Mouse (Mus musculus): ENCODE measurements around the gene 4930415O20Rik. TPM values are rescaled to one million over a fixed set of nuclear protein-coding genes. Genes with fewer than 3 reads are reported as not detected.

4930415O20Rik gene
- polyA plus RNA-seq, 1 experiment from 2014 or later, result not detected

GRCm38 (mm10) chr15:98557186-98557585, 13.6 kb upstream of the 4930415O20Rik start:
- ATAC-seq (ENCODE audit: low read depth) (no peak), DNase-seq (ENCODE audit: low spot score) (no peak)
- Histone ChIP-seq H3K9me3 (ENCODE audit: control insufficient read depth, low read length) (no peaks in the 10 kb centered on the region), H3K4me1 (ENCODE audit: control insufficient read depth, insufficient read depth, low read length) (no peaks in the 10 kb centered on the region), H3K36me3 (ENCODE audit: control insufficient read depth, insufficient read depth, low read length) (peaks cover 78% of the 10 kb centered on the region), H3K4me3 (ENCODE audit: low read depth, low read length) (no peak overlapping the region), H3K27ac (replicated peaks; ENCODE audit: low read depth, low read length) (no peak overlapping the region), H3K4me2 (ENCODE audit: low read depth, low read length) (no peak overlapping the region), H3K9ac (ENCODE audit: low read depth, low read length) (no peak overlapping the region), H3K27me3 (replicated peaks; ENCODE audit: control insufficient read depth, insufficient read depth, low read length) (no peaks in the 10 kb centered on the region)
- 87% methylated on average over 5 of the region's 5 CpGs for WGBS

- ATAC-seq (ENCODE audit: low read depth) (no peak), DNase-seq (ENCODE audit: low spot score) (no peak)
- H3K4me2 ChIP-seq (ENCODE audit: low read depth, low read length), result peak overlapping the region; percentile 90
- peak overlapping the region; percentile 93 for H3K9ac ChIP-seq (ENCODE audit: low read depth, low read length)
- H3K36me3 ChIP-seq (ENCODE audit: control insufficient read depth, insufficient read depth, low read length), result peaks cover 29% of the 10 kb centered on the region
- H3K9me3 ChIP-seq (ENCODE audit: control insufficient read depth, low read length), result no peaks in the 10 kb centered on the region
- peak overlapping the region; percentile 97 for H3K4me3 ChIP-seq (ENCODE audit: low read depth, low read length)
- H3K27ac ChIP-seq (replicated peaks; ENCODE audit: low read depth, low read length), result peak overlapping the region; percentile 98
- no peaks in the 10 kb centered on the region for H3K27me3 ChIP-seq (replicated peaks; ENCODE audit: control insufficient read depth, insufficient read depth, low read length)
- peaks cover 18% of the 10 kb centered on the region for H3K4me1 ChIP-seq (ENCODE audit: control insufficient read depth, insufficient read depth, low read length)
- 2% methylated on average over 15 of the region's 15 CpGs for WGBS
Measured at GRCm38 (mm10) chr15:98566973-98567277, 3.9 kb upstream of the 4930415O20Rik start.

GRCm38 (mm10) chr15:98567278-98568134, 3.3 kb upstream of the 4930415O20Rik start:
- no peaks in the 10 kb centered on the region for H3K9me3 ChIP-seq (ENCODE audit: control insufficient read depth, low read length)
- H3K4me1 ChIP-seq (ENCODE audit: control insufficient read depth, insufficient read depth, low read length), result peaks cover 18% of the 10 kb centered on the region
- H3K9ac ChIP-seq (ENCODE audit: low read depth, low read length), result peak overlapping the region; percentile 93
- peak; percentile 96 for ATAC-seq (ENCODE audit: low read depth)
- peak overlapping the region; percentile 98 for H3K27ac ChIP-seq (replicated peaks; ENCODE audit: low read depth, low read length)
- peaks cover 27% of the 10 kb centered on the region for H3K36me3 ChIP-seq (ENCODE audit: control insufficient read depth, insufficient read depth, low read length)
- under 1% methylated on average over 62 of the region's 88 CpGs for WGBS
- H3K4me2 ChIP-seq (ENCODE audit: low read depth, low read length), result peak overlapping the region; percentile 90
- peak; percentile 99 for DNase-seq (ENCODE audit: low spot score)
- no peaks in the 10 kb centered on the region for H3K27me3 ChIP-seq (replicated peaks; ENCODE audit: control insufficient read depth, insufficient read depth, low read length)
- H3K4me3 ChIP-seq (ENCODE audit: low read depth, low read length), result peak overlapping the region; percentile 97

GRCm38 (mm10) chr15:98568256-98569033, 2.4 kb upstream of the 4930415O20Rik start:
- Histone ChIP-seq H3K9ac (ENCODE audit: low read depth, low read length) (peak overlapping the region; percentile 92), H3K9me3 (ENCODE audit: control insufficient read depth, low read length) (no peaks in the 10 kb centered on the region), H3K27ac (replicated peaks; ENCODE audit: low read depth, low read length) (peak overlapping the region; percentile 96), H3K4me2 (ENCODE audit: low read depth, low read length) (peak overlapping the region; percentile 64), H3K4me1 (ENCODE audit: control insufficient read depth, insufficient read depth, low read length) (peaks cover 18% of the 10 kb centered on the region), H3K27me3 (replicated peaks; ENCODE audit: control insufficient read depth, insufficient read depth, low read length) (no peaks in the 10 kb centered on the region), H3K36me3 (ENCODE audit: control insufficient read depth, insufficient read depth, low read length) (peaks cover 17% of the 10 kb centered on the region), H3K4me3 (ENCODE audit: low read depth, low read length) (peak overlapping the region; percentile 97)
- peak; percentile 14 for DNase-seq (ENCODE audit: low spot score)
- ATAC-seq (ENCODE audit: low read depth), result no peak
- WGBS, result 6% methylated on average over 22 of the region's 22 CpGs

- H3K9ac ChIP-seq (ENCODE audit: low read depth, low read length), result peak overlapping the region; percentile 92
- WGBS, result 62% methylated on average over 7 of the region's 7 CpGs
- peak overlapping the region; percentile 96; the same call in 1 of the 2 replicates for H3K27ac ChIP-seq (replicated peaks; ENCODE audit: low read depth, low read length)
- peaks cover 13% of the 10 kb centered on the region; the same call in 1 of the 2 replicates for H3K36me3 ChIP-seq (ENCODE audit: control insufficient read depth, insufficient read depth, low read length)
- peak overlapping the region; percentile 97 for H3K4me3 ChIP-seq (ENCODE audit: low read depth, low read length)
- H3K27me3 ChIP-seq (replicated peaks; ENCODE audit: control insufficient read depth, insufficient read depth, low read length), result no peaks in the 10 kb centered on the region
- peaks cover 18% of the 10 kb centered on the region for H3K4me1 ChIP-seq (ENCODE audit: control insufficient read depth, insufficient read depth, low read length)
- DNase-seq (ENCODE audit: low spot score) (no peak), ATAC-seq (ENCODE audit: low read depth) (no peak)
- no peaks in the 10 kb centered on the region for H3K9me3 ChIP-seq (ENCODE audit: control insufficient read depth, low read length)
- peak overlapping the region; percentile 64 for H3K4me2 ChIP-seq (ENCODE audit: low read depth, low read length)
Measured at GRCm38 (mm10) chr15:98569216-98569615, 1.6 kb upstream of the 4930415O20Rik start.

- ATAC-seq (ENCODE audit: low read depth) (no peak), DNase-seq (ENCODE audit: low spot score) (no peak)
- Histone ChIP-seq H3K27ac (replicated peaks; ENCODE audit: low read depth, low read length) (no peak overlapping the region), H3K27me3 (replicated peaks; ENCODE audit: control insufficient read depth, insufficient read depth, low read length) (no peaks in the 10 kb centered on the region), H3K9ac (ENCODE audit: low read depth, low read length) (0 out of 2 replicates have a peak overlapping the region, but pooled peaks have one; percentile 14), H3K9me3 (ENCODE audit: control insufficient read depth, low read length) (no peaks in the 10 kb centered on the region), H3K36me3 (ENCODE audit: control insufficient read depth, insufficient read depth, low read length) (0 out of 2 replicates have a peak, but pooled peaks cover 8% of the 10 kb centered on the region), H3K4me1 (ENCODE audit: control insufficient read depth, insufficient read depth, low read length) (peaks cover 18% of the 10 kb centered on the region), H3K4me3 (ENCODE audit: low read depth, low read length) (no peak overlapping the region), H3K4me2 (ENCODE audit: low read depth, low read length) (no peak overlapping the region)
- WGBS, result 85% methylated on average over 4 of the region's 4 CpGs
Measured at GRCm38 (mm10) chr15:98569795-98570365, 924 bp upstream of the 4930415O20Rik start.

GRCm38 (mm10) chr15:98573293-98573692, 2.5 kb downstream of the 4930415O20Rik start:
- Histone ChIP-seq H3K27me3 (replicated peaks; ENCODE audit: control insufficient read depth, insufficient read depth, low read length) (no peaks in the 10 kb centered on the region), H3K4me2 (ENCODE audit: low read depth, low read length) (no peak overlapping the region), H3K4me1 (ENCODE audit: control insufficient read depth, insufficient read depth, low read length) (peaks cover 5% of the 10 kb centered on the region), H3K9me3 (ENCODE audit: control insufficient read depth, low read length) (no peaks in the 10 kb centered on the region), H3K9ac (ENCODE audit: low read depth, low read length) (no peak overlapping the region), H3K36me3 (ENCODE audit: control insufficient read depth, insufficient read depth, low read length) (no peaks in the 10 kb centered on the region), H3K27ac (replicated peaks; ENCODE audit: low read depth, low read length) (no peak overlapping the region), H3K4me3 (ENCODE audit: low read depth, low read length) (no peak overlapping the region)
- DNase-seq (ENCODE audit: low spot score) (no peak), ATAC-seq (ENCODE audit: low read depth) (no peak)
- WGBS, result 75% methylated on average over 4 of the region's 4 CpGs

GRCm38 (mm10) chr15:98579310-98579709, 8.5 kb downstream of the 4930415O20Rik start:
- no peaks in the 10 kb centered on the region for H3K27me3 ChIP-seq (replicated peaks; ENCODE audit: control insufficient read depth, insufficient read depth, low read length)
- no peak overlapping the region for H3K4me2 ChIP-seq (ENCODE audit: low read depth, low read length)
- H3K4me1 ChIP-seq (ENCODE audit: control insufficient read depth, insufficient read depth, low read length), result no peaks in the 10 kb centered on the region
- DNase-seq (ENCODE audit: low spot score) (no peak), ATAC-seq (ENCODE audit: low read depth) (no peak)
- no peaks in the 10 kb centered on the region for H3K36me3 ChIP-seq (ENCODE audit: control insufficient read depth, insufficient read depth, low read length)
- no peaks in the 10 kb centered on the region for H3K9me3 ChIP-seq (ENCODE audit: control insufficient read depth, low read length)
- H3K4me3 ChIP-seq (ENCODE audit: low read depth, low read length), result no peak overlapping the region
- no peak overlapping the region for H3K9ac ChIP-seq (ENCODE audit: low read depth, low read length)
- H3K27ac ChIP-seq (replicated peaks; ENCODE audit: low read depth, low read length), result no peak overlapping the region
- WGBS, result 89% methylated on average over 2 of the region's 2 CpGs

Measured in embryonic facial prominence, embryonic 14.5 days (tissue).